Mouse (Mus musculus) forebrain, embryonic 13.5 days (tissue): ENCODE results near the gene Ltv1. TPM values are rescaled to one million over a fixed set of nuclear protein-coding genes. Genes with fewer than 3 reads are reported as not detected.

Experiments used
- ATAC-seq: fragments of 200-750 bp; cut with Nextera tagmentation; 2 replicates; pipeline ENCODE4 v1.8.0; 2017
- H3K27ac ChIP-seq: fragments of 300-500 bp; sonication (generic); 2 replicates; pipeline ENCODE4 v1.5.1; 2015; ENCODE audit warnings: inconsistent platforms, mild to moderate bottlenecking, moderate library complexity
- H3K27me3 ChIP-seq: fragments of 300-500 bp; sonication (generic); 2 replicates; pipeline ENCODE4 v1.6.1; 2015; ENCODE audit warnings: mild to moderate bottlenecking, inconsistent platforms
- H3K36me3 ChIP-seq: fragments of 300-500 bp; sonication (generic); 2 replicates; pipeline ENCODE4 v1.6.1; 2015; ENCODE audit warnings: mild to moderate bottlenecking, inconsistent platforms; ENCODE audit not compliant: poor library complexity, severe bottlenecking
- H3K4me1 ChIP-seq: fragments of 300-500 bp; sonication (generic); 2 replicates; pipeline ENCODE4 v1.6.1; 2015; ENCODE audit warnings: inconsistent platforms
- H3K4me2 ChIP-seq: fragments of 300-500 bp; sonication (generic); 2 replicates; pipeline ENCODE4 v1.6.1; 2015; ENCODE audit warnings: inconsistent platforms, mild to moderate bottlenecking, moderate library complexity
- H3K4me3 ChIP-seq: fragments of 300-500 bp; sonication (generic); 2 replicates; pipeline ENCODE4 v1.5.1; 2015; ENCODE audit warnings: mild to moderate bottlenecking, inconsistent platforms
- H3K9ac ChIP-seq: fragments of 300-500 bp; sonication (generic); 2 replicates; pipeline ENCODE4 v1.6.1; 2015; ENCODE audit warnings: mild to moderate bottlenecking, inconsistent platforms
- H3K9me3 ChIP-seq: fragments of 300-500 bp; sonication (generic); replicated peaks from 2 replicates; pipeline ENCODE4 v1.6.1; 2016; ENCODE audit warnings: inconsistent platforms
- WGBS: fragments of 180-500 bp; shearing (Covaris S2); methylation state at CpG from one replicate; pipeline ENCODE4 v1.1.7; 2015; 5-methylcytosine and 5-hydroxymethylcytosine counted together
- polyA plus RNA-seq: library from polyadenylated mRNA; unstranded; fragments of >200 nt; fragmentation: Nextera tagmentation; extraction: Ambion mirVana; gene quantifications from 2 replicates; pipeline ENCODE4 v1.2.1, GENCODE M21; 2015

Ltv1 gene
- polyA plus RNA-seq, 1 experiment from 2014 or later, result 45.4 TPM

- Histone ChIP-seq H3K9ac (no peak overlapping the region), H3K9me3 (no peaks in the 10 kb centered on the region), H3K4me3 (no peak overlapping the region), H3K4me1 (no peaks in the 10 kb centered on the region), H3K27me3 (no peaks in the 10 kb centered on the region), H3K27ac (no peak overlapping the region), H3K4me2 (no peak overlapping the region), H3K36me3 (peaks cover 76% of the 10 kb centered on the region)
- WGBS, result 95% methylated on average over 3 of the region's 3 CpGs
- ATAC-seq, result no peak
Measured at GRCm38 (mm10) chr10:13186754-13187153, 6.2 kb downstream of the Ltv1 start.

GRCm38 (mm10) chr10:13184170-13184766 is 8.7 kb downstream of the Ltv1 start:
- no peak for ATAC-seq
- Histone ChIP-seq H3K4me3 (no peak overlapping the region), H3K4me1 (no peaks in the 10 kb centered on the region), H3K9me3 (no peaks in the 10 kb centered on the region), H3K27ac (no peak overlapping the region), H3K9ac (no peak overlapping the region), H3K27me3 (no peaks in the 10 kb centered on the region), H3K36me3 (peaks cover 86% of the 10 kb centered on the region), H3K4me2 (no peak overlapping the region)
- WGBS, result 95% methylated on average over 4 of the region's 4 CpGs

GRCm38 (mm10) chr10:13180211-13180610 is 12.8 kb downstream of the Ltv1 start:
- H3K36me3 ChIP-seq, result peaks cover 88% of the 10 kb centered on the region
- H3K4me3 ChIP-seq, result no peak overlapping the region
- H3K27ac ChIP-seq, result no peak overlapping the region
- H3K9me3 ChIP-seq, result no peaks in the 10 kb centered on the region
- H3K9ac ChIP-seq, result no peak overlapping the region
- no peaks in the 10 kb centered on the region for H3K27me3 ChIP-seq
- no peak for ATAC-seq
- no peak overlapping the region for H3K4me2 ChIP-seq
- no peaks in the 10 kb centered on the region for H3K4me1 ChIP-seq
- 95% methylated on average over 7 of the region's 7 CpGs for WGBS

GRCm38 (mm10) chr10:13177973-13178624 is 14.9 kb downstream of the Ltv1 start, which contains the start of gene Zc2hc1b:
TSS of gene Zc2hc1b (minus strand) at chr10:13178023.
- Histone ChIP-seq H3K27me3 (no peaks in the 10 kb centered on the region), H3K9me3 (no peaks in the 10 kb centered on the region), H3K9ac (no peak within 1 kb of the TSS), H3K4me1 (0 out of 2 replicates have a peak, but pooled peaks cover 2% of the 10 kb centered on the region), H3K36me3 (peaks cover 71% of the 10 kb centered on the region), H3K4me3 (no peak within 1 kb of the TSS), H3K27ac (no peak within 1 kb of the TSS), H3K4me2 (no peak within 1 kb of the TSS)
- no peak for ATAC-seq
- WGBS, result 88% methylated on average over 7 of the region's 7 CpGs

- no peaks in the 10 kb centered on the region for H3K9me3 ChIP-seq
- no peak for ATAC-seq
- H3K4me1 ChIP-seq, result peaks cover 19% of the 10 kb centered on the region
- H3K27me3 ChIP-seq, result no peaks in the 10 kb centered on the region
- no peak overlapping the region for H3K9ac ChIP-seq
- no peak overlapping the region for H3K4me3 ChIP-seq
- H3K36me3 ChIP-seq, result peaks cover 50% of the 10 kb centered on the region
- H3K27ac ChIP-seq, result no peak overlapping the region
- H3K4me2 ChIP-seq, result no peak overlapping the region
- 93% methylated on average over 7 of the region's 7 CpGs for WGBS
Measured at GRCm38 (mm10) chr10:13175866-13176265, 17.1 kb downstream of the Ltv1 start.

GRCm38 (mm10) chr10:13172798-13173221 is 20.2 kb downstream of the Ltv1 start:
- 62% methylated on average over 10 of the region's 10 CpGs for WGBS
- Histone ChIP-seq H3K9ac (no peak overlapping the region), H3K4me3 (no peak overlapping the region), H3K27ac (0 out of 2 replicates have a peak overlapping the region, but pooled peaks have one; percentile 2), H3K9me3 (no peaks in the 10 kb centered on the region), H3K36me3 (peaks cover 20% of the 10 kb centered on the region), H3K27me3 (no peaks in the 10 kb centered on the region), H3K4me2 (no peak overlapping the region), H3K4me1 (peaks cover 22% of the 10 kb centered on the region)
- ATAC-seq, result peak; percentile 75

- Histone ChIP-seq H3K4me1 (peaks cover 22% of the 10 kb centered on the region), H3K27ac (peak overlapping the region; percentile 65), H3K4me2 (no peak overlapping the region), H3K9me3 (no peaks in the 10 kb centered on the region), H3K36me3 (peaks cover 7% of the 10 kb centered on the region; the same call in 1 of the 2 replicates), H3K9ac (no peak overlapping the region), H3K27me3 (no peaks in the 10 kb centered on the region), H3K4me3 (no peak overlapping the region)
- WGBS, result 66% methylated on average over 2 of the region's 2 CpGs
- ATAC-seq, result 0 out of 2 replicates have a peak, but pooled peaks have one; percentile 9
Measured at GRCm38 (mm10) chr10:13171461-13171860, 21.5 kb downstream of the Ltv1 start.

GRCm38 (mm10) chr10:13170739-13171448 is 22.1 kb downstream of the Ltv1 start:
- 0 out of 2 replicates have a peak, but pooled peaks cover 3% of the 10 kb centered on the region for H3K36me3 ChIP-seq
- H3K4me1 ChIP-seq, result peaks cover 22% of the 10 kb centered on the region
- 44% methylated on average over 12 of the region's 12 CpGs for WGBS
- peak; percentile 77 for ATAC-seq
- no peak overlapping the region for H3K4me3 ChIP-seq
- no peaks in the 10 kb centered on the region for H3K9me3 ChIP-seq
- no peaks in the 10 kb centered on the region for H3K27me3 ChIP-seq
- no peak overlapping the region for H3K4me2 ChIP-seq
- no peak overlapping the region for H3K9ac ChIP-seq
- H3K27ac ChIP-seq, result peak overlapping the region; percentile 65

- ATAC-seq, result no peak
Measured at GRCm38 (mm10) chr10:13168461-13168860, 24.5 kb downstream of the Ltv1 start.

GRCm38 (mm10) chr10:13162031-13162430 is 30.9 kb downstream of the Ltv1 start:
- H3K27me3 ChIP-seq, result no peaks in the 10 kb centered on the region
- peaks cover 3% of the 10 kb centered on the region; the same call in 1 of the 2 replicates for H3K9me3 ChIP-seq
- no peak for ATAC-seq
- WGBS, result 83% methylated on average over 4 of the region's 4 CpGs
- no peak overlapping the region for H3K9ac ChIP-seq
- no peak overlapping the region for H3K4me3 ChIP-seq
- no peaks in the 10 kb centered on the region for H3K36me3 ChIP-seq
- H3K27ac ChIP-seq, result no peak overlapping the region
- no peaks in the 10 kb centered on the region for H3K4me1 ChIP-seq
- no peak overlapping the region for H3K4me2 ChIP-seq

More at GRCm38 (mm10) chr10:13168461-13168860, 24.5 kb downstream of the Ltv1 start:
- Histone ChIP-seq H3K9ac (no peak overlapping the region), H3K36me3 (no peaks in the 10 kb centered on the region), H3K4me3 (no peak overlapping the region), H3K27me3 (no peaks in the 10 kb centered on the region), H3K4me2 (no peak overlapping the region), H3K9me3 (peaks cover 3% of the 10 kb centered on the region; the same call in 1 of the 2 replicates), H3K27ac (no peak overlapping the region), H3K4me1 (peaks cover 22% of the 10 kb centered on the region)
- 86% methylated on average over 5 of the region's 5 CpGs for WGBS

GRCm38 (mm10) chr10:13160913-13161312 is 32.1 kb downstream of the Ltv1 start:
- Histone ChIP-seq H3K36me3 (no peaks in the 10 kb centered on the region), H3K9me3 (peaks cover 3% of the 10 kb centered on the region; the same call in 1 of the 2 replicates), H3K9ac (no peak overlapping the region), H3K27ac (no peak overlapping the region), H3K4me1 (0 out of 2 replicates have a peak, but pooled peaks cover 4% of the 10 kb centered on the region), H3K4me3 (no peak overlapping the region), H3K4me2 (no peak overlapping the region), H3K27me3 (no peaks in the 10 kb centered on the region)
- 94% methylated on average over 4 of the region's 4 CpGs for WGBS
- no peak for ATAC-seq

GRCm38 (mm10) chr10:13155377-13155776 is 37.6 kb downstream of the Ltv1 start:
- ATAC-seq, result peak; percentile 55; the same call in 1 of the 2 replicates
- Histone ChIP-seq H3K36me3 (no peaks in the 10 kb centered on the region), H3K9ac (no peak overlapping the region), H3K27me3 (no peaks in the 10 kb centered on the region), H3K27ac (no peak overlapping the region), H3K4me1 (peaks cover 11% of the 10 kb centered on the region), H3K9me3 (no peaks in the 10 kb centered on the region), H3K4me3 (no peak overlapping the region), H3K4me2 (no peak overlapping the region)
- 36% methylated on average over 5 of the region's 5 CpGs for WGBS
